Mouse (Mus musculus): ENCODE measurements around the gene Adamtsl2. TPM values are rescaled to one million over a fixed set of nuclear protein-coding genes. Genes with fewer than 3 reads are reported as not detected.
A peak's percentile ranks its signal among the peaks of the same experiment; 100 is the strongest.

Adamtsl2 gene
- total RNA-seq, 4 experiments from 2014 or later: 14.3 to 24.8 (median 19.3) TPM

- DNase-seq: no peak
Measured at GRCm38 (mm10) chr2:27120241-27120641, 41.1 kb downstream of the Adamtsl2 start.

DNA sequence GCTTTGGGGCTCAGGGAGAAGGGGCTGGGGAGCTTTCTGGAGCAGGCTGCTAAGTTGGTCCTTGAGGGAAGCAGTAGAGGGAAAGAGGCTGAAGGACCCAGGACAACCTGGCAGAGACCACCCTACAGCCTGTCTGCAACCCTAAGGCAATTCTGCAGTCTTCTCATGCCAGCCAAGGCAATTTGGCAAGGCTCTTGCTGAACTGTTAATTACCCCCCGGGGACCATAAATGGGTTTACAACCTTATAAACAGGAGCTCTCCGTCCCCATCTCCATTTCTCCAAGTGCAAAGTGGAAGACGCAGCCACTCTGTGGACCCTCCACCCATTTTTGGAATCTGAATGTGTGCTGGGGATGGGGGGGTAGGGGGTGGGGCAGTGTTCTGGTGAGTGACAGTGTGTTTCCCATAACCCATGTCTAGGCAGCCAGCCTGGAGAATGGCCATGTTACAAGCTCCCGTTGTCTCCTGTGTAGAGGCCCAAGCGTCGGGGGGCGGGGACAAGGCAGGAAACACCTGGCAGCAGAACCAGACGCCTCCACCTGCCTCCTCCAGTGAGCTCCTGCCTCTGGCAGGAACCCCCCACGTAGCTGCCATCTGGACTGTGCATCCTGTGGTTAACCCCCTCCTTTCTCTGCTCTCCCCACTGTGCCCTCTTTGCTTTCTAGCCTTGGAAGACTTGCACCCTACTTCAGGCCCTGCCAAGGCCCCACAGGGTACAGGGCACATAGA, 42.6 kb downstream of the Adamtsl2 start:
- no peak for DNase-seq

DNA sequence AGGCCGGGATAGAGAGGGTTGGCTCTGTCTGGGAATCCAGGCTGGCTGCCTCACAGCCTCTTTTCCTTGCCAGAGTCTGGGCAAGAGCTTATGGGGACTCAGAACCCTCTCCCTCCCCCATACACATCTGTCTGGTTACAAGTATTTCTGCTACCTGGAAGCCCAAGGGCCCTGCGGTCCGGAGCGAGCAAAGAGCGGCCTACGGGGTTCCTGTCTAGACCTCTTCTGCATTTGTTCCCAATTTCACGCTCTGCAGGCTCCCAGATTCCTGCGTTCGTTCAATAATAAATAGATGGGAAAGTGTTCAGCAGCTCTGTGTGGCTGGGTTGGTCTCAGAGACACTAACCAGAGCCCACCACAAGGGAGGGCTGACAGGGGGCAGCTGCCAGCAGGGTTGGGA, 43.4 kb downstream of the Adamtsl2 start:
- DNase-seq: no peak

- DNase-seq: no peak
Measured at GRCm38 (mm10) chr2:27123121-27123520, 43.9 kb downstream of the Adamtsl2 start.

- peak; percentile 21 for DNase-seq
Measured at GRCm38 (mm10) chr2:27125979-27126378, 46.8 kb downstream of the Adamtsl2 start.

GRCm38 (mm10) chr2:27126496-27126895, 47.3 kb downstream of the Adamtsl2 start:
- DNase-seq: no peak

- DNase-seq: no peak
Measured at GRCm38 (mm10) chr2:27128990-27129389, 49.8 kb downstream of the Adamtsl2 start.

DNA sequence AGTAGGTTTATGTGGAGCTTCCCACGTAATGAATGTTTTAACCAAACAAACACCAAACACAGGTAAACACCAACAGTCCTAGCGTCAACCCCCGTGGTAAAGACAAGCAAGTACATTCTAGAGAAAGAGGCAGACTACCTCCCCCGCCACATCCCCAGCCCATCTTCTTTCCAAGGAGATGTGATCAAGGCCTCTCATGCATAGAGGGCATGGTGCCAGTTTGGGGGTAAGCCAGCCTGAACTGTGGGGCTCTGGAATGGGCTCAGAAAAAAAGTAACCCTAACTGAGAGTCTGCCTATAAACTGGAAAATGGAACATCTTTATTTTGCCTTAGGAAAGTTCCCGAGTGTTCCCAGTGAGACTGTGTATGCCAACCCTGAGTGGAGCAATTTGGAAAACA, 56.8 kb downstream of the Adamtsl2 start:
- no peak for DNase-seq

DNA sequence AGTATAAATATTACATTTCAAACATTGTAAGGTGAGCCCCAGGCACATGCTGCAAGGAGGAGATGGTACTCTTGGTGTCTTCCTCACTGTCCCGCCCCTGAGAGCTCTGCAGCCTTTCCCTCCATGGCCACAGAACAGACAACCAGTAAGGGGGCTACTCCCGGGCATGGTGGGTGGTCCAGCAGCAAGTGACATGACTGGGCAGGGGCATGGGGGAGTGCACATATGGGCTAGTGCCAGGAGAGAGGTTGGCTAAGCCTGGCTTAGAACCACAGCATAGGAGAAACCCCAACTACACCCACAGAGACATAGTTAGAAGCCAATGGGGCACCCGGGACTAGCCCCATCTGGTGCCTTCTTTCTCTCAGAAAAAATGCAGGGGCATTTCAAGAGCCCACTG, 57.2 kb downstream of the Adamtsl2 start:
- DNase-seq: no peak

DNA sequence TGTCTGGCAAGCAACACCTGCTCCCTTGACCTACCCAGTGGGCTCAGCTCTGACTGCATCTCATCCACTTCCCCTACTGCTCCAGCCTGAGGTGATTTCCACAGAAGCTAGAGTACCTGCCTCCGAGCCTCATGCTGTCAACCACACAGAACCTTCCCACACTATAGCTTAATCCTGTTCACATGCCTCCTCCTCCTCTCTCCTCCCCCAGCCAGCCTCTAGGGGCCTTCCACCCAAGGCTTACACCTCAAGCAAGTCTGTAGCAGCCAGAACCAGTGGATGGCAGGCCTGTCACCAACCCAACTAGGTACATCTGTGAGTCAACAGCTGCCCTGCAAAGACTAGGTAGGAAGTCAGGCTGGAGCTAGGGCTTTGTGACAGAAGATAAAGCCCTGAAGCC, 57.6 kb downstream of the Adamtsl2 start:
- DNase-seq: no peak

DNA sequence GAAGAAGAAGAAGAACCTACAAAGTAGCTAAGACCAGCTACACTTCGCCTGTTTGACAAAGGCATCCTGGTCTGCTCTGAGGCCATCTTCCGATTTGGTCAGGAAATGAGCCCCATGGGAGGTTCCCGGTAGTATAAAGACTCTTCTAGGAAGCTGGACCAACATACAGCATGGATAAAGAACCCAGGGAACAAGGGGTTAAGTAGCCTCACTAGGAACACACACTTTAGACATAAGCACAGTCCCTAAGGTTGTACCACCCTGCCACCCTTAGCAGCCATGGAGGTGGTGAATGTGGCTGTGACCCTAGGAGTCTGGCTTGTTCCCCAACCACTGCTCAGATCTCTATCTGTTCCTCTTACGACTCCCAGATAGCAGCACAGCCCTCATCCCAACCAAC, 59.2 kb downstream of the Adamtsl2 start:
- no peak for DNase-seq

DNA sequence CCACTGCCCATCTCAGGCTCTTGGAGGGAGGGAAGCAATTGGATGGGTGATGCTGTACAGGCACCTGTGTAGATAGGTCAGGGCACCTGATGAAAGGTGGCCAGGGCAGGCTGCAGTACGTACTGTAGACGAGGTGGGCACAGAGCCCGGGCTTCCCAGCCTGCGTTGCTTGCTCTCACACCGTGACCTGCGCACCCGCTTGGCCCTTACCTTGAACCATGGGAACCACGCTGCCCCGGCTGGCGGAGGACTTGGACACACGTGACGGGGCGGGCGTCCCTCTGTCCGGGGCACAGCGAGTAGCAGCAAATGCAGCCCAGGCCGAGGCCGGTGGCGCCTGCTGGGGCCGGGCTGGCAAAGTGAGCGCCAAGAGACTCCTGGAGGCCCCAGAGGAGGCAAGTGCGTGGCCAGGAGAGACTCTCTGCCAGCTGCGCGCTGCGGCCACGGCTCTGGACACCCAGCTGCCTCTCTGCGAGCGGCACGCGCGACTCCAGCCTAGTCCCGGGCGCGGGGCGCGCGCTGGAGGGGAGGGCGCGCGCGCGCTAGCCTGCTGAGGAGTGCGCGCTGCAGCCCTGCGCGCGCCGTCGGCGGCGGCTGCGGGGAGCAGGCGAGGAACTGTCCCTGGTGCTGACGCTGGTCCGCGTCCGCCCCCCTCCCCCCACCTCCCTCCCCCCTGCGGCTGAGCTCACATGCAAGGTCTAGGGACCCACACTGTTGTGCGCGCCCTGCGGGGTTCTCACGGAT, 62.9 kb downstream of the Adamtsl2 start, which contains the start of gene Fam163b:
Fam163b (minus strand) TSS at position 542 of the 744 bp plus-strand sequence.
- DNase-seq: peak; percentile 13

GRCm38 (mm10) chr2:27144957-27145356, 65.8 kb downstream of the Adamtsl2 start:
- no peak for DNase-seq

GRCm38 (mm10) chr2:27146840-27147239, 67.7 kb downstream of the Adamtsl2 start:
- DNase-seq: no peak

DNA sequence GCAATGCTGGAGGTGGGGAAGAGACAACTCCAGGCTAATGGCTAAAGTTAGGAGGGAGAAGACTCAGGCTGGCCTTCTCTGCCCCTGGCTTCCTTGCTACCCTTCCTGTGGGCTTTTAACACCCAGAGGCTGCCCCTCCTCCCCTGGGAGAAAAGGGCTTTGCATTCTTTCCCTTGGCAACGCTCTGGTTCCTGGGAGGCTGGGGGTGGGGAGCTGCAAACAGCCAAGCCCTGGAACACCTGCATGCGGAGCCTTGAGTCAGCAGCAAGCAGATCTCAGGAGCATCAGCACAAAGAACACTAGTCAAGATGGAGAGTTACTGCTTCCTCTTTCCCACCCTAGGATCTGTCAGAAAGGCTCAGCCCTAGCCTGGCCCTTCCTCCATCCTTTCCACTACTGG, 70.3 kb downstream of the Adamtsl2 start:
- DNase-seq: no peak

DNA sequence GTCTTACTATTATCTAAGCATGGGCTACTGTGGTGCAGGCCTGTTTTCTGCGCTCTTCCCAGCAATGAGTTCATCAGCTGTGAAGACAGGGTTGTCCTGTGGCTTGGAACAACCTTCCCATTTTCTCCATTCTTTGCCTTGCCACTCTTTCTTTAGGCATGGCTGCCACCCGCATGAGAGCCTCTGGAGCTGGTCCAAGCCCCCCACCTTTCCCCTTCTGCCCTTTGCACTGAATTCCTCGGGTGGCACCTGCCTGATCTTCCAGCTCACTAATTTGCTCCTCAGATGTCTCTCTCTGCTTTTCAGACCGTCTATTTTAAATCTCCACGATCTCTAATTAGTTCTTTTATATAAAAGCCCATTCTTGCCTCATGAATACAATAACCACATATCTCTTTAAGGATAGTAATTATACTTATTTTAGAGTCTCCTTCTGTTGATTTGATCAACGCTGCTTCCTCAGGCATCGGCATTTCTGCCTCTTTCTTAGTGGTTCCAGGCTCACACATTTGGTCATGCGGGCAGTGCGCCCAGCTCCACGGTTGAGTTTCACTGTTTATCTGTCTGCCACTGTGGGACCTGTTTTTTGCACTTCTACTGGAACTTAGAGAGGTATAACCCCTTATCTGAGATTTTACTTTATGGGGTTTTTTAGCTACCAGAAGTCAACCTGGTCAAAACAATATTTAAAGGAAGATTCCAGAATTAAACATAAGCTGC, 75.4 kb downstream of the Adamtsl2 start:
- no peak for DNase-seq

DNA sequence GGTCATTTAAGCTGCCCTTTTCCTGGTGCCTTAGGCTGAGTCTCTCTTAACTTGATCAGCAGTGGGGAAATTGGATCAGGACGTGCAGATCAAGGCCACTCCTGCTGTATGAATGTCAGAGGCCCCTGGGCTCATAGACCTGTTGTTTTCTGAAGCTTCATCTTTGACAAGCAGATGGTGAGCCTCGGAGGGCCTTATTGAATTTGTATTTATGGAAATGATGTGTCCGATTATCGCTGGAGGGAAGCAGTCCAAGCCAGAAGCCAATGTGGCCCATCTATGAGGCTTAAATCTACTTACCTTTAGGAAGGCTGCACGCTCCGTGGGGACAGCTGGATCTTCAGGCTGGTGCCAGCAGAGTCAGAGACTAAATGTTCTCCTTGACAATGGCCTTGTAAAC, 77.4 kb downstream of the Adamtsl2 start:
- DNase-seq: peak; percentile 42

Other genes starting within 250 kb of the Adamtsl2 start
- not detected for gene Abo, start 214.4 kb upstream of the Adamtsl2 start, total RNA-seq (2022)
- gene Surf6, start 176.5 kb upstream of the Adamtsl2 start, total RNA-seq (2022): 10 to 100 TPM; 26.0 to 32.8 (median 28.9) TPM
- gene Med22, start 168.7 kb upstream of the Adamtsl2 start, total RNA-seq (2022): 10 to 100 TPM; 51.6 to 73.6 (median 62.4) TPM
- gene Rpl7a, start 168.6 kb upstream of the Adamtsl2 start, total RNA-seq (2022): 100 to 1,000 TPM; 424 to 496 (median 462) TPM
- 10 to 100 TPM; 43.1 to 55.8 (median 52.2) TPM for gene Surf2, start 163.0 kb upstream of the Adamtsl2 start, total RNA-seq (2022)
- 100 to 1,000 TPM; 128 to 137 (median 135) TPM for gene Surf1, start 162.8 kb upstream of the Adamtsl2 start, total RNA-seq (2022)
- 100 to 1,000 TPM; 161 to 218 (median 182) TPM for gene Surf4, start 145.5 kb upstream of the Adamtsl2 start, total RNA-seq (2022)
- under 1 TPM in 2 of 4 experiments, not detected in 2; 0.75 to 0.77 TPM for gene Stkld1, start 145.3 kb upstream of the Adamtsl2 start, total RNA-seq (2022)
- 10 to 100 TPM; 28.5 to 44.6 (median 37.5) TPM for gene Rexo4, start 115.0 kb upstream of the Adamtsl2 start, total RNA-seq (2022)
- not detected for gene Adamts13, start 106.0 kb upstream of the Adamtsl2 start, total RNA-seq (2022)
- 10 to 100 TPM; 64.5 to 73.5 (median 66.9) TPM for gene Cacfd1, start 69.5 kb upstream of the Adamtsl2 start, total RNA-seq (2022)
- 1 to 10 TPM in 2 of 4 experiments, under 1 TPM in 2; 0.87 to 1.2 (median 1.0) TPM for gene Slc2a6, start 51.4 kb upstream of the Adamtsl2 start, total RNA-seq (2022)
- under 1 TPM in 1 of 4 experiments, not detected in 3; 0.20 TPM for gene Mymk, start 7.2 kb upstream of the Adamtsl2 start, total RNA-seq (2022)
- gene Fam163b, start 63.1 kb downstream of the Adamtsl2 start, total RNA-seq (2022): 1 to 10 TPM; 2.5 to 4.4 (median 3.5) TPM
- 100 to 1,000 TPM; 394 to 536 (median 504) TPM for gene Dbh, start 85.9 kb downstream of the Adamtsl2 start, total RNA-seq (2022)
- gene Sardh, start 169.0 kb downstream of the Adamtsl2 start, total RNA-seq (2022): 10 to 100 TPM in 1 of 4 experiments, 1 to 10 TPM in 3; 8.1 to 11.2 (median 8.8) TPM